Mouse (Mus musculus) heart, embryonic 11.5 days (tissue): ENCODE data around the gene Slc7a14. TPM values are rescaled to one million over a fixed set of nuclear protein-coding genes. Genes with fewer than 3 reads are reported as not detected.

Experiments
- ATAC-seq: fragments of 200-750 bp; cut with Nextera tagmentation; replicated peaks from 2 replicates; pipeline ENCODE4 v1.8.0; 2017; ENCODE audit warnings: moderate library complexity; ENCODE audit not compliant: insufficient number of reproducible peaks, low FRiP score, low TSS enrichment
- H3K27ac ChIP-seq: fragments of 300-500 bp; sonication (generic); 2 replicates; pipeline ENCODE4 v1.5.1; 2014; ENCODE audit warnings: mild to moderate bottlenecking, low read depth, low read length
- H3K27me3 ChIP-seq: fragments of 300-500 bp; sonication (generic); 2 replicates; pipeline ENCODE4 v1.6.1; 2014; ENCODE audit warnings: mild to moderate bottlenecking, low read length, mixed read lengths; ENCODE audit not compliant: control insufficient read depth, insufficient read depth
- H3K36me3 ChIP-seq: fragments of 300-500 bp; sonication (generic); 2 replicates; pipeline ENCODE4 v1.6.1; 2014; ENCODE audit warnings: mild to moderate bottlenecking, low read length, moderate library complexity, mixed read lengths; ENCODE audit not compliant: control insufficient read depth, insufficient read depth
- H3K4me1 ChIP-seq: fragments of 300-500 bp; sonication (generic); 2 replicates; pipeline ENCODE4 v1.6.1; 2014; ENCODE audit warnings: low read length; ENCODE audit not compliant: control insufficient read depth, insufficient read depth
- H3K4me2 ChIP-seq: fragments of 300-500 bp; sonication (generic); 2 replicates; pipeline ENCODE4 v1.6.1; 2014; ENCODE audit warnings: mild to moderate bottlenecking, moderate library complexity
- H3K4me3 ChIP-seq: fragments of 300-500 bp; sonication (generic); 2 replicates; pipeline ENCODE4 v1.5.1; 2014; ENCODE audit warnings: low read depth, low read length
- H3K9ac ChIP-seq: fragments of 300-500 bp; sonication (generic); 2 replicates; pipeline ENCODE4 v1.6.1; 2014; ENCODE audit warnings: mild to moderate bottlenecking, low read depth, low read length, moderate library complexity
- H3K9me3 ChIP-seq: fragments of 300-500 bp; sonication (generic); replicated peaks from 2 replicates; pipeline ENCODE4 v1.6.1; 2016; ENCODE audit warnings: low read length; ENCODE audit not compliant: control insufficient read depth
- WGBS: fragments of 180-500 bp; shearing (Covaris S2); extraction: QIAGEN DNeasy Blood & Tissue Kit; methylation state at CpG from one replicate; pipeline ENCODE4 v1.1.7; 2014; ENCODE audit not compliant: insufficient replicate concordance; 5-methylcytosine and 5-hydroxymethylcytosine counted together
- polyA plus RNA-seq: library from polyadenylated mRNA; unstranded; fragments of >200 nt; fragmentation: Nextera tagmentation; extraction: Ambion mirVana; gene quantifications from 2 replicates; pipeline ENCODE4 v1.2.1, GENCODE M21; 2014

Gene Slc7a14
- polyA plus RNA-seq = 0.53 and 0.82 TPM in 2 replicates

DNA sequence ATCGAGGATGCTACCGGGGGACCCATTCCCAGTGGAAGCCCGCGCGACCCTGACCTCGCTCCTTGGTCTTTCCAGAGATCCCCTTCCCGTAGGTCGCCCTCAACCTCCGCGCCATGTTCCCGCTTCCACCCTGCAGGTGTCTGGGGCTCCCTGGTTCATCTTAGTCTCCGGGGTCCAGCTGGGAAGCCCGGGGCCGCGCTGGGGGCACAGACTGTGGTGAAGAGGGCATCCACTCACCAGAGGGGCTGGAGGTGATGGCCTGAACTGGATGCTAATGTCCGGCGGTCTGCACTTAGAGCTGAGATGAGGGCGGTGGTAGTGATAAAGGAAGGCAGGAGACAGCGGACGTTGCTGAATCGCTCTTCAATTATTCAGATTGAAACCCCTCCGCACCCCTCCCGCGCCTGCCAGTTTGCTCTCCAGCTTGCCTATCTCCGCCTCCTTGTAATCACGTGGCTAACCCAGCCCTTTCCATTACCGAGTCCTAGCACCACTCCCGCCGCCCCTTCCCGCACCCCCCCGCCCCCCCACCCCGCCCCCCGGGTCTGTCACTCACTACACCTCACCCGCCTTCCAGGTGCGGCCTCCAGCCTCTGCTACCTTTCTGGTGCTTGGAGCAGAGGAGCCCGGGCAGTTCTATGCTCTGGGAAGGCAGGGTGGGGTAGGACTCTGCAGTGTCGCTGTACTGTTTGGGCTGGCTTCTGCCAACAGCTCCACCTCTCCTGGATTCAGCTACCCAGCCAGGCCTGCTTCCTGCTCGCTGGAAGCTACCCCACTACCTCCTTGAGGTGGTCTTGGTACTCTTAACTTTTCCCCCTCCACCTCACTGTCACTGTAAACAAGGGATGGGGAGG lies at the start of gene Slc7a14:
Gene Slc7a14, minus strand, starts transcription at position 445 of the 854 bp plus-strand sequence.
- Histone ChIP-seq H3K27ac (no peak within 1 kb of the TSS), H3K36me3 (no peaks in the 10 kb centered on the region), H3K9ac (no peak within 1 kb of the TSS), H3K4me2 (peak within 1 kb of the TSS; percentile 60), H3K27me3 (peaks cover 29% of the 10 kb centered on the region), H3K9me3 (no peaks in the 10 kb centered on the region), H3K4me3 (peak within 1 kb of the TSS; percentile 31), H3K4me1 (no peaks in the 10 kb centered on the region)
- 1% methylated on average over 32 of the region's 38 CpGs for WGBS
- no peak; the same call in 1 of the 2 replicates for ATAC-seq

DNA sequence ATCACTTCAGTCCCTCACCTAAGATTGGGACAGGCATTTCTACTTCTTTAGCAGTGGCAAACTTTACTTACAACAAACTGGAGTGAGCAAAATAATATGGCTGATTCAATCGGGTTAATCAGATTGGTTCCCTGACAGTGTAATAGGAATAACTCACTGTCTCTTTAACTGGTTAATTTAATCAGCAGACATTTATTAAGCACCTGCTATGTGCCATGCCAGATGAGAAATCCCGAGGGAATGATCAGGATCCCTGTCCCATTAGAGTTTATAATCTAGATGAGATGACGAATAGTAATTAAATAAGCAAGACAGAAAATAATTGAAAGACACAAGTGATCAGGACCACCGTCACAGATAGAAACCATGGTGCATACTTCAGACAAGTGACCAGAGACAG lies 36.4 kb upstream of the Slc7a14 start:
- WGBS = 68% methylated on average over 4 of the region's 4 CpGs

DNA sequence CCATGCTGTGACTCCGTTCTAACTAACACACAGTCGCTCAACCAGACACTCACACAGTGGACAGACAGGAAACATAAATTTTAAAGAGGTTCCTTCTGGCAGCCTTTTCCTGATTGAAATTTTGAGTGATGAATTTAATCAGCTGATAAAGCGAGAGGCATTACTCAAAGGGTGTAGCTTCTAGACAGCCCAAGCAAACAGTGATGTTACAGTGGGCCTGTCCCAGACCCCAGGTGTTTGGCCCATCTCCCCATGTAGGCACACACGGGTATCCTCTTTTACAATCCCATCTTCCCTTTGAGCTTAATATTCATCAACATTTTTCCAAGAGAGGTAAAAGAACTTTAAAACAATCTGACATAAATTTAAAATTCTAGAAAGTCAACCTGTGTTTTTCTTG lies 35.6 kb upstream of the Slc7a14 start:
- Histone ChIP-seq H3K36me3 (no peaks in the 10 kb centered on the region), H3K27ac (no peak overlapping the region), H3K4me2 (no peak overlapping the region), H3K4me3 (no peak overlapping the region), H3K27me3 (no peaks in the 10 kb centered on the region), H3K9ac (no peak overlapping the region), H3K4me1 (no peaks in the 10 kb centered on the region), H3K9me3 (no peaks in the 10 kb centered on the region)
- WGBS = 67% methylated on average over 4 of the region's 4 CpGs
- no peak for ATAC-seq

More for the DNA sequence above, 36.4 kb upstream of the Slc7a14 start:
- no peak for ATAC-seq
- Histone ChIP-seq H3K4me1 (no peaks in the 10 kb centered on the region), H3K9ac (no peak overlapping the region), H3K36me3 (no peaks in the 10 kb centered on the region), H3K27ac (no peak overlapping the region), H3K27me3 (no peaks in the 10 kb centered on the region), H3K4me3 (no peak overlapping the region), H3K9me3 (no peaks in the 10 kb centered on the region), H3K4me2 (no peak overlapping the region)

GRCm38 (mm10) chr3:31339236-31339635 lies 29.1 kb upstream of the Slc7a14 start:
- Histone ChIP-seq H3K27me3 (no peaks in the 10 kb centered on the region), H3K36me3 (no peaks in the 10 kb centered on the region), H3K4me1 (no peaks in the 10 kb centered on the region), H3K4me2 (no peak overlapping the region), H3K4me3 (no peak overlapping the region), H3K9me3 (no peaks in the 10 kb centered on the region), H3K27ac (no peak overlapping the region), H3K9ac (no peak overlapping the region)
- 63% methylated on average over 3 of the region's 3 CpGs for WGBS
- no peak for ATAC-seq

DNA sequence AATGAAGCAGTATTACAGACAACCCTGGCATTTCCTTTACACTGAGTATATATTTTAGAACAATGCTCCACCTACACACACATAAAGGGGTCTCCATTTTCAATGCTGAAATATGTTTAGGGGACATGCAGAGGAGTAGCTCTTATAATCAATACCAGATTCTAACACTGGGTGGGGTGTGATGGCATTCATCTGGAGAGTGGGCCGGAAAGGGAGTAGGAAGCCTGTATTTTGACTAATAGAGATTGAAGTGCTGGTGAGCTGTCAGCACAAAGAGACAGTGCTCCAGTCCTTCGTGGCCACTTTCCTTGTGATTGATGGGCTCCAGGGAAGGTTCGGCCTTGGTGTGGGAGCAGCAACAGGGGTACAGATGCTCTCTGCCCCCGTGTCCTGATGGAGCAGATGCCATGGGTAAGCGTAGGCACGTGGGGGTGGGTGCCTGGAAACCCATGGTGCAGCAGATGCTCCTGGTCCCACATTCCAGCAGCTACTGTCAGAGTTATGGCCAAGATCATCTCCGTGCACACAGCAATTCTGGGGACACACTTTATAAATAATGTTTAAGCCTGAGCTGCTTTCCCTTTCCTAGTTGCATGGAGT lies 18.2 kb upstream of the Slc7a14 start:
- Histone ChIP-seq H3K9ac (no peak overlapping the region), H3K4me2 (no peak overlapping the region), H3K27me3 (no peaks in the 10 kb centered on the region), H3K4me1 (no peaks in the 10 kb centered on the region), H3K9me3 (no peaks in the 10 kb centered on the region), H3K27ac (no peak overlapping the region), H3K4me3 (no peak overlapping the region), H3K36me3 (no peaks in the 10 kb centered on the region)
- 52% methylated on average over 7 of the region's 7 CpGs for WGBS
- no peak; the same call in 1 of the 2 replicates for ATAC-seq

DNA sequence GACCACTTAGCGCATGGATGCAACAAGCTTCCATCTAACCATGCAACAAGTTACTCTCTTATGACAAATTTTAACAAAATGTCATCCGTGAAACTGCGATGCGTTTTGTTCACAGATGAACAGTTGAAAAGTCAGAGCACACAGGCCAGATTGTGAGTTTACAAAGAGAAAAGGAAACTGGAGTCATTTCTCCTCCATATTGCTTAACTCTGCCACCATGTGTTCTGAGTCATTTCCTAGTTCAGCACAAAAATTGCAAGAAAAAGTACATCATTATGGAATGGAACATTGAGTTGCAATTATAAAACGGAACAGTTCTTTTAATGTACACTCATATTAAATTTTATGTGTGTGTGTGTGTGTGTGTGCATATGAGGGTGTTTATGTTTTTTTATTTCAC lies 17.6 kb upstream of the Slc7a14 start:
- H3K4me1 ChIP-seq = no peaks in the 10 kb centered on the region
- no peak overlapping the region for H3K4me3 ChIP-seq
- WGBS = 84% methylated on average over 5 of the region's 5 CpGs
- no peaks in the 10 kb centered on the region for H3K27me3 ChIP-seq
- no peak overlapping the region for H3K9ac ChIP-seq
- H3K9me3 ChIP-seq = no peaks in the 10 kb centered on the region
- H3K27ac ChIP-seq = no peak overlapping the region
- H3K4me2 ChIP-seq = no peak overlapping the region
- no peak for ATAC-seq
- no peaks in the 10 kb centered on the region for H3K36me3 ChIP-seq

- no peaks in the 10 kb centered on the region for H3K36me3 ChIP-seq
- H3K4me1 ChIP-seq = no peaks in the 10 kb centered on the region
- no peak overlapping the region for H3K9ac ChIP-seq
- no peak overlapping the region for H3K4me3 ChIP-seq
- no peaks in the 10 kb centered on the region for H3K27me3 ChIP-seq
- H3K9me3 ChIP-seq = no peaks in the 10 kb centered on the region
- no peak overlapping the region for H3K4me2 ChIP-seq
- no peak overlapping the region for H3K27ac ChIP-seq
- ATAC-seq = no peak
- WGBS = 54% methylated on average over 3 of the region's 3 CpGs
Observed at GRCm38 (mm10) chr3:31324231-31324654, 14.1 kb upstream of the Slc7a14 start.

GRCm38 (mm10) chr3:31309371-31309933 lies 726 bp downstream of the Slc7a14 start:
- Histone ChIP-seq H3K27me3 (peaks cover 29% of the 10 kb centered on the region), H3K9ac (no peak overlapping the region), H3K9me3 (no peaks in the 10 kb centered on the region), H3K4me3 (peak overlapping the region; percentile 31), H3K27ac (no peak overlapping the region), H3K4me2 (peak overlapping the region; percentile 60), H3K36me3 (no peaks in the 10 kb centered on the region), H3K4me1 (no peaks in the 10 kb centered on the region)
- no peak for ATAC-seq
- WGBS = 2% methylated on average over 36 of the region's 36 CpGs
